Mouse (Mus musculus) ES-CJ7 (cell line): ENCODE data around the gene Btf3l4.
A peak's percentile ranks its signal among the peaks of the same experiment; 100 is the strongest.

Source experiments
- DNase-seq: peaks from one replicate; pipeline ENCODE4 v3.0.0; 2011; ENCODE audit warnings: low read depth, low spot score

The Btf3l4 gene

DNA sequence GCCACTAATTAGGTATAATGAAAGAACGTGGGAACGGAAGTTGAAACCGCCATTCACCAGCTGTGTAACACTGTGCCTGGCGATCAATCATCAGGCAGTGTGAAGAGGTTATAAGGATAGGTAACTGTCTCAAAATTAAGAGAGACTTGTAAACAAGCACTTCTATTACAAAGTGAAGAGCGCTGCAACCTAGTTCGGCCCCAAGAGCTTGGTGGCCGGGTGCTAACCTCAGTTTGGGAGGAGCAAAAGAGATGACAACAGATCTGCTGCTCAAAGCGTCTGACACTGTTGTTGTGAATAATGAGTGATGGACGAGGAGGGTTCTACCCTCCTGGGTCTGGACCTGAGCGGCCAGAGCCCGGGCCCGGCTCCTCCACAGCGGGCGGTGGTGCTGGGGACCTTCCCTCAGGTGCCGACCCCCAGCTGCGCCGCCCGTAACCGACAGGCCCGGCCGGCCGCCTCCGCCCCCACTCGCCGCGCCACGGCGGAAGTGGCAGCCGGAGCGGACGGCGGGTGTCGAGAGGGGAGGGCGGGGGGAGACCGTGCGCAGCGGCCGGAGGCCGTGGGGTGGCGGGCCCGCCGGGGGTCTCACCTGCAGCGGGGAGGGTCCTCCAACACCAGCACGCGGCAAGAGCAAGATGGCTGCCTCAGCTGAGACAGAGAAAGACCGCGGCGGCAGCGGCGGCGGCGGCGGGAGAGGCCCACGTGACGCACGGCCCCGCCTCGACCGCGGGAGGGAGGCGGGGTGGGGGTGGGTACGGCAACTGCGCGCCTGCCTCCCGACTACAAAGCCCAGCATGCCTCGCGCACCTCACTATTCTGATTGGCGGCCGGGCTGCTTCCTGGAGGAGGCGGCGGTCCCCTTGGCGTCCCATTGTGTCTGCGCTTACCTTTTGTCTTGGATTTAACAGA lies at the start of gene Btf3l4:
Gene Btf3l4, minus strand, starts transcription at position 699 of the 912 bp plus-strand sequence.
- DNase-seq, result peak; percentile 96

DNA sequence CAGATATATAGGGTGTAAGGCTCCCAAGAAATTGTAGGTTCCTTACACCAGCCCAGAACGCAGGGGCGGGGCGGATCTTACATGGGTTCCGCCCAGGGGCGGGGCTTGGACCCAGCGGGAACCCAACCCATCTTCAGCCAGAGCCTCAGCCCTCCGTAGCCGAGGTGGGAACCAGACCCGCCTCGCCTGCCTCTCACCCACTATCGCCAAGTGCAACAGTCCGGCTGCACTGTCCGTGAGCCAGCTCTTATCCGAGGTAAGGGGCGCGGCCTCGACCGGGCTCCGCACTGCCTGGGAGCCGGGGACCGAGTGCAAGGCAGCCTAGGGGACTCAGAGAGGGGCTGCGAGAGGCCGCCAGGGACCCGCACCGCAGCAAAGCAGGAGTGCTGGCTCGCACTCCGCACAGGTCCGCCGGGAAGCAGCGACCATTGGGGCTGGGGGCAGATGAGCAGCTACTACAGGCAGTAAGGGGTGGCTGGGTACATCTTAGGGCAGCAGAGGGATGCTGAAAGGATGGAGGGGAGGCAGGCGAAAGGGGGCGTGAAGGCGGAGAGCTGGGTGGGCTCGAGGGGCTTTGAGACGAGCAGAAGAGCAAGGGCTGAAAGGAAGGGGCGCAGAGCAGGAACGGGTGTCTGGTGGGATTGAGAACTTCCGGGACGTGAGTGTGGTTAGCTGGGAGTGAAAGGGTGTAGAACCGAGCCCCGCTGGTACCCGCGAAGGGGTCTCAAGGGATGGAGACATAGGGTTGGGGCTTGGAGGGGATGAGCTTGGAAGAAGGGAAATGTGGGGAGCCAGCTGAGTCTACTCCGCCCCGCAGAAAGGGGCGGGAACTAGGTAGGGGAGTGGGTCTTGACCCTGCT lies 45.8 kb upstream of the Btf3l4 start, which contains the start of gene Rab3b:
Gene Rab3b, plus strand, starts transcription at position 101 of the 860 bp plus-strand sequence.
- peak; percentile 65 for DNase-seq

DNA sequence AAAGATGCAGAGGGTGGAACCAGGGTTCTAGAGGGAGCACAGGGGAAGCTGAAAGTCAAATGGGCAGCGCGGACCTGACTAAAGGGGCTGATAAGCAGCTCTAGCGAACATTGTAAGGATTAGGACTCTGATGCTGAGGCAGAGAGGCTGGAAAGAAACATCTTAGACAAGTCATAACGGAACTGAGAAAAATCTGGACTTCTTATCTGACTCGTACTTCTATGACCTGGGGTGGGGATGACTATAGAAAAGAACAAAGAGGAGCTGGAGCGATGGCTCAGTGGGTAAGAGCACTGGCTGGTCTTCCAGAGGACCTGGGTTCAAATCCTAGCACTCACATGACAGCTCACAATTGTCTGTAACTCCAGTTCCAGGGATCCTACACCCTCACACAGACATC lies 44.5 kb upstream of the Btf3l4 start:
- no peak for DNase-seq

DNA sequence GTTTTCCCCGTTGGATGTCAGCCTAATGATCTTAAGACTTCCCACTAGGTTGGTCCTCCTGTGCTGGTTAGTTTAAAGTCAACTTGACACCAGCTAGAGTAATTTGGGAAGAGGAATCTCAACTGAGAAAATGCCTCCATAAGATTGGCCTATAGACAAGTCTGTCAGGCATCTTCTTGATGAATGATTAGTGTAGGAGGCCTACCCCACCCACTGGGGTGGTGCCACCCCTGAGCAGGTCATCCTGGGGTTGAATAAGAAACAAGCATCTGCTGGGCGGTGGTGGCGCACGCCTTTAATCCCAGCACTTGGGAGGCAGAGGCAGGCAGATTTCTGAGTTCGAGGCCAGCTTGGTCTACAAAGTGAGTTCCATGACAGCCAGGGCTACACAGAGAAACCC lies 40.3 kb upstream of the Btf3l4 start:
- peak; percentile 42 for DNase-seq

DNA sequence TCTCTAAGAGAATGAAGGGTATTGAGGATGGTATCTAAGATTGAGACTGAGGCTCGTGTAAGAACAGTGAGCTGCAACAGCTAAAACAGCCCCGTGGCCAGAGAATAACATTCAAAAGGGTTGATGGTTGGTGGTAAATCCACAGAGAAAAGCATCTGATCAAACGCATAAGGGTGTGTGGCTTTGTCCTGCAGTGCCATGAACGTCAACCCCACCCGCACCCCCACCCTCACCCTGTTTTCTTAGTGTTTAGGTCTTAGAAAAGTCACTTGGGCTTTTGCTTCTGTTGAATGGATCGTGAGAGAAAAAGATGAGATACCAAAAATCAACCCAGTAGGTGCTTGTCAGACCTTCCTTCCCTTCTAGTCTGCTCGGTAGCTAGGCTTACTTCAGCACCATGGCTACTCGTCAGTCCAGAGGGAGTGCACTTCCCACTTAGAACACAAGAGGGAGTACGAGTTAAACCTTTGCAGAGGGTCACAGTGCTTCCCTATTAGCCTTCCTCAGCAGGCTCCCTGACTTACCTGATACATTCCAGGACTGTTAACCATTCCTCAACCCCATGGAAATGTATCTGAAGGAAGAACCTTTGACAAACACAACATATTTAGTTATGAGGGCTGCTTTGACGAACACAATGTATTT lies 36.4 kb upstream of the Btf3l4 start:
- DNase-seq, result peak; percentile 92

DNA sequence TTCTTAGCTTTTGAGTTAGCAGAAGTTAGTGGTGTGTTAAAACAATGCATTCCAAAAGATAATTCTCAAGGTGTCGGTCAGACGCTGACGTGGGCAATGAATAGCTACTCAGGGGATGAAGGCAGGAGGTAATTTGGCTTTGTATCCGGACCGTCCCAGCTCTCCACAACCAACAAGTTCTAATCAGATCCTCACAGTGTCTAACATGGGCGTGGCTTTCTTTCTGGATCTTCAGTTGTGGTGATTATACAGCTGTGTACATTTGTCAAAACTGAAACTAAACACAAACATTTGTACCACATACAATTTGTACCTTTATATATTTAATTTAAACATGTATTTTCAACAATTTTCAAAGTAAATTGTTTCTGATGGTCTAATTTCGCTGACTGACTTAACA lies 33.4 kb upstream of the Btf3l4 start:
- DNase-seq, result no peak

DNA sequence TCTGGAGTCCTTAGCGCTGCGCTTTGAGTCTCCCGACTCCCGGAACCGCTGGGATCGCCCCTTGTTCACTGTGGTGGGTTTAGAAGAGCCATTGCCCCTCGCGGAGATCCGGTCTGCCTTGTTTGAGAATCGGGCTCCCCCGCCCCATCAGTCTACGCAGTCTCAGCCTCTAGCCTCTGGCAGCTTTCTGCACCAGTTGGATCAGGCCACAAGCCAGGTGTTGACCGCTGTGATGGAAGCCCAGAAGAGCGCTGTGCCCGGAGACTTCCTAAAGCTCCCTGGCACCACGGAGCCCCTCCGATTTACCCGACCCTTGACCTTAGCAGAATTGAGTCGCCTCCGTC lies 15.1 kb upstream of the Btf3l4 start, which contains the start of gene A730015C16Rik:
Gene A730015C16Rik, minus strand, starts transcription at position 115 of the 344 bp plus-strand sequence.
- no peak for DNase-seq

DNA sequence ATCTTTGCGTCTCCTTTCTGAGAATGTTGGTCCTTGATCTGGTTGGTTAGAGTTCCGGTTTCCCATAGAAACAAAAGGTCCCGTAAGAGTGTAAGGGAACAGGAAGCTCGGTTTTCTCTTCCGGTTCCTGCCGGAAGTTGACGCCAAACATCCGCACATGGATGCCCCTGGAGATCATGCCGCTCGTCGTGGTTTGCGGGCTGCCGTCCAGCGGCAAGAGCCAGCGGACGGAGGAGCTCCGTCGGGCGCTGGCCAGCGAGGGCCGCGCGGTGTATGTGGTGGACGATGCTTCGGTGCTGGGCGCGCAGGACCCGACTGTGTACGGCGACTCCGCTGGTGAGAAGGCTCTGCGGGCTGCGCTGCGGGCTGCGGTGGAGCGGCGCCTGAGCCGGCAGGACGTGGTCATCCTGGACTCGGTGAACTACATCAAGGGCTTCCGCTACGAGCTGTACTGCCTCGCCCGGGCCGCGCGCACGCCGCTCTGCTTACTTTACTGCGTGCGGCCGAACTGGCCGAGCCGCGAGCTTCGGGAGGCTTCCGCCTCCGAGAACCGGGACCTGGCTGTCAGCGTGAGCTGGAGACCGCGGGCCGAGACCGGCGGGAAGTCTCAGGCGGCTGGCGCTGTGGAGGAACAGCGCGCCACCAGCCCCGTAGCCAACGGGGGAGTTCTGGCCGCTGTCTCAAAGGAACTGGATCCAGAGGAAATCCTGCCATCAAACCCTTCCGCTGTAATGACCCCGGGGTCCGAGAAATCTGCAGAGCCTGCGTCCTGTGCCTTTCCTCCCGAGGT lies 14.5 kb upstream of the Btf3l4 start, which contains the start of gene Kti12:
Gene Kti12, plus strand, starts transcription at position 71 of the 790 bp plus-strand sequence.
- peak; percentile 81 for DNase-seq

DNA sequence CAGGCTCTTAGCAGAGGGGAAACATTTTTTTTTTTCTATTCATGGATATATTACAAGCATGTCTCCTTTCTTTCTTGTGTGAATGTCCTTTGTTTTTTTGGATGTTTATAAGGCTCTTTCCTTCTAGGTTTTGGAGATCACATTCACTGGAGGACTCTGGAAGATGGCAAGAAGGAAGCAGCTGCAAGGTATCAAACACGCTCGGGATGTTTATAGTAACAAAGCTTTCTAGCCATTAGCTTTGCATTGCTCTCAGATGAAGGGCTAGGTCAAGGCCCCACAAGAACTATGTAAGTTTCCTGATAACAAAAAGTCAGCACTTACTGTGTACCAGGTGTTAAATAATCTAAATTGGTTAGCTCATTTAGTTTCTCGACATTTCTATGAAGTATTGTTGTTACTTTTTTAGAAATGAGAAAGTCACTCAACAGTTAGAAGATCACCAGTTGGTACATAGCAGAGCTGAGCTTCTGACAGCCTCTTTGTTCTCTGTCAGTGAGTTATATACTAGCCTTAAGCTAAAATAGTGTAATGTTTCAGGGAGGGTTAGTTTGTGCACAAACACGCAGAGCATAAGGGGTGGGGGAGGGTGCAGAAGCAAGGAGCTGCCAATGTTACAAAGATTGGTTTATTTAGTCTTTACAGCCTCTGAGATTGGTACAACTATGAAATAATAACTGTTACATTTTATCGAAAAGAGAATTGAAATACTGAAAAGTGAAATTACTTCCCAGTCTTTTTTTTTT lies 12.6 kb upstream of the Btf3l4 start:
- no peak for DNase-seq

DNA sequence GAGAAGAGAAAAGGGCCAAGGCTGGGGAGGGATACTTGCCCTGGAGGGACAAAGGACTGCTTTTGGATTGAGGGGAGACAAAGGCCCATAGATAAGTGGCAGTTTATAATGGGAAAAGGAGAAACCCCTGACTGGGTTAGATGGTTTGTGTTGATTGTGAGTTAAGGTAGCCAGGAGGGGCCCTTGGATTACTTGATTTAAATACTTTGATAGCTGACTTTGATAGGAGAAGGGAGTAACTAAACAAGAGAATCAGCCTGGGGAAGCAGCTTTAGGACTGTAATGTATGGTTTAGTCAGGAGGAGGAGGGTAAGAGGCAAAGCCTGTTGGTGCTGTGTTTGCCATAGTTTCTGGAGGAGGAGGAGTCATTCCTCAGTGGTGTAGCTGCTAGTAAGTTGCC lies 9.9 kb upstream of the Btf3l4 start:
- DNase-seq, result peak; percentile 16

DNA sequence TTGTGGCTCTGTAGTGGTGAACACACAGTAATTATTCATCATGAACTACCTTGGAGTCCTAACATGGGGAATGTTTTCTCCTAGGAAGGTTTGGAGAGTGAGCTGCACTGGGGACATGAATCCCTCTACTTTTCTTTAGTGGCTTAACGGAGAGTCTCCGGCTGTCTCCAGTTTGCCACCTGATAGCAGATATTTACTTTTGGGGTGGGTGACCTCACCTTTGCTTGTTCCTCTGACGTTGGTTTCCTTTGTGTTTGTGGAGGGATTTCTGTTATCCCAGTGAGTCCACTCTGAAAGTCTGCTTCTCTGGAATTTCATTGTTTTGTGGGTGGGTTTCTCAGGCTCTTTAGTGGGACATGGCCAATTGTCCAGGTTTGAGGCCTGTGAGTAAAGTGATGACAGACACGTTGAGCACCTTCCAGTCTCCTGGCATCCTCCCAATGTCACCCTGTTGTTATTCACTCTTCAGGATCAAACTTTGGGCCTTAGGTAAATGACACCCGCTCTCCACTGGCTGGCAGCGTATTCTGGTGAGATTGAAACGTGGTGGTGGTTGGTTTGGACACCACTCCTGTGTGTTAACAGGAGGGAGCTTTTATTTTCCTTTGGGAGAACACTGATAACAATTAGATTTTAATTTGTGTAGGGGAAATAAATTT lies 8.6 kb upstream of the Btf3l4 start:
- DNase-seq, result no peak

DNA sequence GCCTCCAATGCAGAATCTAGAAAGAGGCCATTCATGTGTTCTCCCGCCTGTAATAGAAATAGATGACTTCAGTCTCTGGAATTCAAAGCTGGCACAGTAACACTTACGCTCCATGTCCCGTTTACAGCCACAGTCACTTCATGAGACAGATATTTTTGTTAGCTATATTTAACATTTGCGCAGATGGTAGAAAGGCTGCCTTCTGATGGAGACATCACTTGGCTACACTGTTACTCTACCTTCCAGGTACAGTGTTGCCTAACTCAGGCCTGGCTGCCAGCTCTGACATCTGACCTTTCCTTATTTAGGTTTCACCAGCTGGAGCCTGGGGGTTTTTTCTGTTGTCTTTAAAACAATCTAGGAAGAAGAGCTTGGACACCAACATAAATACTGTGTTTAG lies 4.6 kb upstream of the Btf3l4 start:
- no peak for DNase-seq

DNA sequence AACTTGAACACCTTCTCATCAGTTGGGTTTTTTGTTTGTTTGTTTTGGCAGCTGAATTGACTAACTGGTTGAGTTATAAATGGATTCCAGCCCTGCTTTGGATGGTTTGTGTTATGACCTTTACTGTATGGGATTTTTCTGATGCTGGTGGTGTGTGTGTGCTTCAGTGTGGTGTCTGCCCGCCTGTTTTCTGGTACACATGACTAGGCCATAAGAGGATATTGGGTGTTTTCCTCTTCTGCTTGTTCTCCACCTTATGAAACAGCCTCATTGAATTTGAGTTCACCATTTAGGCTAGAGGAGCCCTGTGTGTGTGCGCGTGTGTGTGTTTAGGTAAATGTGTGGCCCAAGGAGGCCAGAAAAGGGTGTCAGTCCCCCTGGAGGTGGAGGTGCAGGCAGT lies 2.1 kb upstream of the Btf3l4 start:
- DNase-seq, result peak; percentile 31

DNA sequence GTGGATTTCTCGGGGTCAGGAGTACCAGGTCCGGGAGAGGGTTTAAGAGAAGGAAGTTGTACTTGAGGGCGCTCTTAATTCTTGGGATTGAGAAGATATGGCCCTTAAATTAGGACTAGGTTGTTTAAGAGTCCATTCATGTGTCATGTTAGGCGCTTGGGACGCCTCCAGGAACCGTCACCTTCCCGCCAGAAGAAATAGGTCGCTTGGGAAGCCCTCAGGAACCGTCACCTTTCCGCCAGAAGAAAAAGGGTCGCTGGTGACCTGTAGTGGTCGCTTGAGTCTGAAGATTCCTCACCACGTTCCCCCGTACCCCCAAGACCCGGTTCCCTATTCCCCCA lies 1.5 kb upstream of the Btf3l4 start:
- DNase-seq, result no peak

DNA sequence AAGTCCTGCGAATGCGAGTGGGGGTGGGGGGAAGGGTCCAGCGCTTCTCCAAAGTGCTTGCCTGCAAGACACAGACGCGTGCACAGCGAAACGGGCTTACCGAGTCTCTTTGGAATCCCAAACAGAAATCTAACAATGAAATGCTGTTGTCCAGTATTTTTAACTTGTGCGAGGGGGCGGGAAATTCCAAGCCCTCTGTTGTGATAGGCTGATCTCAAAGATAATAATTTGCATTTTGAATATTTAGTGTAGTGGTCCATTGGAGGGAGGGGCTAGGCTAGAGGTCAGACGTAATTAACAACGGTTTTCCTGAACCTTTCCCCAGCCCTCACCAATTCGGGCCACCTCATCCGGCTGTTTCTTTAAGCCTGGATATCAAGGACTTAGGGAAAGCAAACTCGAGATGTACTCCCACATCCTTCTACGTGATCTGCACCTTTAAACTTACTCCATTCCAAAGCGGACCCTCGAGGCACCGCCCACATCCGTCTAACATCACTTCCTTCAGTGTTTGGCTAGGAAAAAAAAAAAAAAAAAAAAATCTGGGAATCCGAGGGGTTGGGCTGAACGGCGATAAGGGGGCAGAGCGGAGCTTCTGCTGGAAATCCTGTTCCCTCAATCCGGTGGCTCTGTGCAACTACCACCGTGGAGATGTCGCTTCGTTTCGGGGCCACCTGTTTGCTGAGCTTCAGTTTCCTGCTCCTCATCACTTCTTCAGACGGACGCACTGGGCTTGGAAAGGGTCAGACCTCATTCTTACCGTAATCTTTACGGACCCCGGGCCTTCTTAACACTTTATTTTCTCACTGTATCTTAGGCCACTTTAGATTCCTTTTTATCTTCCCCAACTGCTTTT lies 929 bp upstream of the Btf3l4 start, which contains the start of gene Txndc12:
Gene Txndc12, plus strand, starts transcription at position 487 of the 856 bp plus-strand sequence.
- DNase-seq, result peak; percentile 93

DNA sequence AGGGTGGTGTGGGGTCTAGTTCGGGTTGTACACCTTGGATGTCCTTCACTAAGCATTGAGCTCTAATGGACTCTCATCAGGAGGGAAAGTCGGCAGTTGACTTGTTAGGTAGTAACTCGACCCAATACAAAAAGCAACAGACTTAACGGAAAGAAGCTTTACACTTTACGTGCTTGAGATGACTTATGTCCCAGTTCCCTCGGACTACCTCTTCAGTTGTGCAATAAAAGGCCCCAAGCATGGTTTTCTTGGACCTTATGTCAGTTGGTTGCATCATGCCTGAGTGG lies 357 bp upstream of the Btf3l4 start:
- no peak for DNase-seq

DNA sequence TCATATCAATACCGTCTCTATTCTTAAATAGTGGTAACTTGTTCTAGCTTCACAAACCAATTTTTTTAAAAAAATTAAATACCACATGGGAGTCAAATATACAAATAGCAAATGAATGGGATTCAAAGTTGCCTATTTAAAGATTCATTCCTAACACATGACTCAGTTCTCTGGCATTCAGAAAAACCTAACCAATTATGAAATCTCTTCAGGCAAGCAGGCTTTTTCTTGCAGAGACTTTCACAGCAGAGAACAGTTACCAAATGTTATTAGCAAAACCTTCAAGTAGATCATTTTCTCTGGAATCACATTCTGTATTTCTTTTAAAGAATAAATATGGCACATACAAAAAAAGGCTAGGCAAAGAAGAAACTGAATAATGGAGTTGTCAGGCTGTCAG lies 2.7 kb downstream of the Btf3l4 start:
- DNase-seq, result no peak

DNA sequence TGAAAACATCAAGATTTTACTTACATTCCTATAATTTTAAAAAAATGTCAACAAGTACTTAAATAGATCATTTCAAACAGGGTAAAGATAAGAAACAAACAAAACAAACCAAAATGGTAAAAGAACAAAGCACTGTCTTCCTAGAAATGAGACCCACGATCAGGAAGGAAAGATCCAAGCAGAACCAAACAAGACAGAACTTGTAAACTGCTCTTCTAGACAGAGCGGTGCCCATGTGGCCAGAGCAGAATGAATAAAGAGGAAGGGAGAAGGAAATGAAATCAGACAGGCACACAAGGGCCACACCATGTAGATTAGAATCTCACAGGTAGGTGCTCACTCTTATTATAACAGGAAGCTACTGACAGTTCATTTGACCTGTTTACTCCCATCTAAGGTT lies 6.8 kb downstream of the Btf3l4 start:
- DNase-seq, result no peak

DNA sequence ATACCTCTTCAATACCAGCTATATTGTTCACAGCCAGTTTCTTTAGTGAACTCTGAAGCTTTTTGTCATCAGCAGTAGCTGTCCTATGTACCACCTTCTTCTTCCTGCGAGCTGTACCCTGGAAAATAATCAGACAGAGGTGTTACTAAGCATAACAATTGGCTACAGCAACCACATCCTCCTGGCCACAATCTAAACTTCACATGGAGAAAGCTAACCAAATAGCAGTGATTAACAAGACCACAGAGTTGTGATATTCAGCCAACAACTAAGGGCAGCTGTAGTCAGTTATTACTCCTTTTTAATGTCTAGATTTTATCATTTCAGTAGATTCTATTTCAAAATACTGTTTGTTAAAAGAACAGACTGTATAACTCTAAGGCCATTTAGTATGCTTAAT lies 7.3 kb downstream of the Btf3l4 start:
- no peak for DNase-seq
